Mouse (Mus musculus): ENCODE measurements at regions not wholly inside any gene's neighbourhood (a gene's known extent, or its start where the extent isn't known, plus 50 kb on each side); places are given as distances from the start of the nearest gene placed in this dataset.

DNA sequence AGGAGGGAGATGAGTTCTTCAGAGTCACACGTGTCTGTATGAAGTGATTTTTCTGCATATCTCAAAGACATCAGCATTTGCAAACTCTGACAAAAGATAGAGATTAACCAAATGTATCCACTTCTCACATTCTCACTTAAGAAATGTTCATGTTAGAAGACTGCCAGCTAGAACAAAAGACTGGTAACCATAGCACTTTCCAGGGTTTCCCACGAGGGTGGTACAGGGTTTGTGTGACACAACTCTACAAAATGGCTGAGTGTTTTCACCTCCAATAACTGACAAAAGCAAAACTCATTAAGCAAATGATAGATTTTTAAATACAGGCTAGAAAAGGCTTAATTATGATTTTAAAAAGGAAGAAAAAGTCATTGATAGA is 523.0 kb downstream of the Etv1 start:
- WGBS, result 35% methylated on average over 2 of the region's 2 CpGs
- Histone ChIP-seq H3K27me3 (ENCODE audit: insufficient read depth, low read length) (no peaks in the 10 kb centered on the region), H3K4me2 (ENCODE audit: low read depth, low read length) (no peak overlapping the region), H3K27ac (0 out of 2 replicates have a peak overlapping the region, but pooled peaks have one; percentile 1), H3K4me1 (ENCODE audit: insufficient read depth, low read length) (no peaks in the 10 kb centered on the region; the same call in 1 of the 2 replicates), H3K4me3 (ENCODE audit: low read length) (no peak overlapping the region), H3K36me3 (ENCODE audit: insufficient read depth, low read length) (no peaks in the 10 kb centered on the region), H3K9ac (replicated peaks; ENCODE audit: low read length) (no peak overlapping the region), H3K9me3 (ENCODE audit: low read length) (no peaks in the 10 kb centered on the region)
- peak; percentile 38 for DNase-seq (ENCODE audit: low spot score)
- no peak for TF ChIP-seq CTCF (IDR thresholded peaks at IDR 0.05; ENCODE audit: low read depth)
- ATAC-seq, result peak; percentile 51; the same call in 1 of the 2 replicates

DNA sequence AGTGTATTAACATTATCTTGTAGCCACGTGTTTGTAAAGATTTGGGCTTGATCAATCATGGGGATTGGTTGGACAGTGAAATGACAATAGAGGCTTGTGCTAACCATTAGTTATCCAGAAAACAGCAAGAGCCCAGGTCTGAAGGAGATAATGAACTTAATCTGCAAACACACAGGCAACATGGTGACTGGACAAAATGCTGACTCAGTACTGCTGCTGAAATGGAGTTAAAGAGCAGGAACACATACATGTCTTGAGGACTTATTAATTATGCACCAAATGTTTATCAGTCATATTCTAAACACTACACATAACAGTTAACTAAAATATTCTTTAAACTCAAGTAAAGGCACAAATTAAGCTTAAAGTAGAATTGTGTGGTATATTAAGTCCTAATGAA is 528.6 kb downstream of the Etv1 start:
- H3K4me3 ChIP-seq (ENCODE audit: low read length), result no peak overlapping the region
- ATAC-seq (no peak), DNase-seq (ENCODE audit: low spot score) (no peak)
- no peak overlapping the region for H3K27ac ChIP-seq
- 80% methylated on average over 1 of the region's 1 CpGs for WGBS
- no peak for TF ChIP-seq CTCF (IDR thresholded peaks at IDR 0.05; ENCODE audit: low read depth)
- no peaks in the 10 kb centered on the region for H3K27me3 ChIP-seq (ENCODE audit: insufficient read depth, low read length)
- H3K4me1 ChIP-seq (ENCODE audit: insufficient read depth, low read length), result no peaks in the 10 kb centered on the region
- no peaks in the 10 kb centered on the region for H3K9me3 ChIP-seq (ENCODE audit: low read length)
- no peaks in the 10 kb centered on the region for H3K36me3 ChIP-seq (ENCODE audit: insufficient read depth, low read length)
- H3K4me2 ChIP-seq (ENCODE audit: low read depth, low read length), result no peak overlapping the region
- H3K9ac ChIP-seq (replicated peaks; ENCODE audit: low read length), result no peak overlapping the region

DNA sequence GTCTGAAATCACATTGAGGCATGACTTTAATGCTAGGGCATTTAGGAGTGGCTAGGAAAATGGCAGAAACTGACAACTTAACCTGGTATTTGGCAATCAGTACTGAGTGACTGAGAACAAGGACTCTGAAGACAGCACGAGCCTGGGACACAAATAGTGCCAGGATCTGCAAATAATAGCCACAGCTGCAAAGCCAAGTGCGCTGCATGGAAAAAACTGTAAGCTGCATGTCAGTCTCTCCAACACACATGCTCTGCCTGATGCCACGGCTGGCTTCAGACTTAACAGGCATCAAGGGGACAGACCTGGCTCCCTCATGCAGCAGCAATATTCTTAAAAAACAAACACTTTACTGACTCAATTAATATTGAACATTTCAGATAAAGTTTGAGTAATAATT is 530.7 kb downstream of the Etv1 start:
- no peak for TF ChIP-seq CTCF (IDR thresholded peaks at IDR 0.05; ENCODE audit: low read depth)
- Histone ChIP-seq H3K27ac (no peak overlapping the region), H3K27me3 (ENCODE audit: insufficient read depth, low read length) (no peaks in the 10 kb centered on the region), H3K4me2 (ENCODE audit: low read depth, low read length) (no peak overlapping the region), H3K9ac (replicated peaks; ENCODE audit: low read length) (no peak overlapping the region), H3K9me3 (ENCODE audit: low read length) (no peaks in the 10 kb centered on the region), H3K4me3 (ENCODE audit: low read length) (no peak overlapping the region), H3K4me1 (ENCODE audit: insufficient read depth, low read length) (no peaks in the 10 kb centered on the region), H3K36me3 (ENCODE audit: insufficient read depth, low read length) (no peaks in the 10 kb centered on the region)
- 44% methylated on average over 3 of the region's 3 CpGs for WGBS
- DNase-seq (ENCODE audit: low spot score), result peak; percentile 19
- no peak for ATAC-seq

DNA sequence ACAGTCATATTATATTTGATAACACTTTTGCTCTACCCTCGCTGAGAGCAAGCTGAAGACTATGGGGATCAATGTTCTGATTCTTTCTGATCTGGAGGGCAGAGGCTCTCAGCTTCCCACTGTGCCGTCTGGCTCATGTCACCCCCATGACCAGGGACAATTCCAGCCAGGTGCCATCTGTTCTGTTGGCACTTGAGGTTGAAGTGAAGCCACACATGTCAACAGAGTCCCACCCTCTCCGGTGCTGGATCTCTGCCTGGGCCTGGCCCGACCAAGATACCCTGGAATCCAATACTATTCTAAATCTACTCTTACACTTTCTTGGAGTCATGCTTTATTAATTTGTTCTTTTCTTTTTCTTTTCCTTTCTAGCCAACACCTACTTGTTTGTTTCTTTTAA is 538.0 kb downstream of the Etv1 start:
- ATAC-seq (peak; percentile 85), DNase-seq (ENCODE audit: low spot score) (peak; percentile 72)
- H3K27ac ChIP-seq, result no peak overlapping the region
- H3K4me2 ChIP-seq (ENCODE audit: low read depth, low read length), result no peak overlapping the region
- H3K9ac ChIP-seq (replicated peaks; ENCODE audit: low read length), result no peak overlapping the region
- H3K36me3 ChIP-seq (ENCODE audit: insufficient read depth, low read length), result no peaks in the 10 kb centered on the region
- H3K4me3 ChIP-seq (ENCODE audit: low read length), result no peak overlapping the region
- no peaks in the 10 kb centered on the region for H3K9me3 ChIP-seq (ENCODE audit: low read length)
- WGBS, result 65% methylated on average over 4 of the region's 4 CpGs
- no peaks in the 10 kb centered on the region for H3K4me1 ChIP-seq (ENCODE audit: insufficient read depth, low read length)
- TF ChIP-seq CTCF (IDR thresholded peaks at IDR 0.05; ENCODE audit: low read depth), result no peak
- no peaks in the 10 kb centered on the region for H3K27me3 ChIP-seq (ENCODE audit: insufficient read depth, low read length)

DNA sequence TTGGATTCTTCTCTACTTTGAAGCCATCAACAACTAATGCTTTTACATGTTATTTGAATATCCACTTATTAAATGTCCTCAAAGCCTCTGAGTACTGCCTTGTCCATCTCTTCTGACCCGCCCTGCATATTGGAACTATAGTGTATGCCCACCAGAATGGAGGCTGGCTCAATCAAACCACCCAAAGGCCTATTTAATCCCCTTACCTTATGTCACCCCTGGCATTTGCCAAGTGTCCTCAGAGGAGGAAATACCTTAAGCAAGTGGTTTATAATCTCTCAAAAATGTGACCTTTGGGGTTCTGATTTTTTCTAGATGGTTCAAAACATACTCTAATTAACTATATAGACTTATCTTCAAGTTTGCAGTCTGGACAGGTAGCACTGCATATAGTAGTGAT is 542.3 kb downstream of the Etv1 start:
- Histone ChIP-seq H3K9ac (replicated peaks; ENCODE audit: low read length) (no peak overlapping the region), H3K9me3 (ENCODE audit: low read length) (no peaks in the 10 kb centered on the region), H3K27me3 (ENCODE audit: insufficient read depth, low read length) (no peaks in the 10 kb centered on the region), H3K4me3 (ENCODE audit: low read length) (no peak overlapping the region), H3K4me2 (ENCODE audit: low read depth, low read length) (no peak overlapping the region), H3K36me3 (ENCODE audit: insufficient read depth, low read length) (no peaks in the 10 kb centered on the region), H3K4me1 (ENCODE audit: insufficient read depth, low read length) (no peaks in the 10 kb centered on the region), H3K27ac (no peak overlapping the region)
- TF ChIP-seq CTCF (IDR thresholded peaks at IDR 0.05; ENCODE audit: low read depth), result no peak
- ATAC-seq, result no peak
- WGBS, result 76% methylated on average over 1 of the region's 1 CpGs
- DNase-seq (ENCODE audit: low spot score), result no peak

DNA sequence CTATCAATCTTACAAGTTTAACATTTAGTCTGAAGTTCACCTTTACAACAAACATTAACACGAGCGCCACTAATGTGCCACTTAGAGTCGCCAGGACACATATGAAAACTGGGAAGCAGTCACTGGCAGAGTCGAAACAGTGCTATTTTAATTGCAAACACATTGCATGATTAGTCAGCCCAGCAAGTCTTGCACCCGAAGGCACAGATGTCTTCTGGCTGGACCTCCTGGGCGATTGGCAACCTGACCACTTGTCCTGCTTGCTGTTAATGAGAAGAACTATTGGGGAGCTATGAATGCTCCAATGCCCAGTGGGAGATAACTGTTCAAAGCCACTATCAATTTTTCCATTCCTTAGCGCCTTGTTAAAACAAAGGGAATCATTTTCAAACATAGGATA is 547.0 kb downstream of the Etv1 start:
- no peaks in the 10 kb centered on the region for H3K4me1 ChIP-seq (ENCODE audit: insufficient read depth, low read length)
- no peak overlapping the region for H3K9ac ChIP-seq (replicated peaks; ENCODE audit: low read length)
- no peak overlapping the region for H3K27ac ChIP-seq
- WGBS, result 56% methylated on average over 7 of the region's 7 CpGs
- H3K36me3 ChIP-seq (ENCODE audit: insufficient read depth, low read length), result no peaks in the 10 kb centered on the region
- TF ChIP-seq CTCF (IDR thresholded peaks at IDR 0.05; ENCODE audit: low read depth), result no peak
- no peaks in the 10 kb centered on the region for H3K9me3 ChIP-seq (ENCODE audit: low read length)
- DNase-seq (ENCODE audit: low spot score), result peak; percentile 51
- no peaks in the 10 kb centered on the region for H3K27me3 ChIP-seq (ENCODE audit: insufficient read depth, low read length)
- no peak overlapping the region for H3K4me3 ChIP-seq (ENCODE audit: low read length)
- ATAC-seq, result no peak
- H3K4me2 ChIP-seq (ENCODE audit: low read depth, low read length), result no peak overlapping the region

DNA sequence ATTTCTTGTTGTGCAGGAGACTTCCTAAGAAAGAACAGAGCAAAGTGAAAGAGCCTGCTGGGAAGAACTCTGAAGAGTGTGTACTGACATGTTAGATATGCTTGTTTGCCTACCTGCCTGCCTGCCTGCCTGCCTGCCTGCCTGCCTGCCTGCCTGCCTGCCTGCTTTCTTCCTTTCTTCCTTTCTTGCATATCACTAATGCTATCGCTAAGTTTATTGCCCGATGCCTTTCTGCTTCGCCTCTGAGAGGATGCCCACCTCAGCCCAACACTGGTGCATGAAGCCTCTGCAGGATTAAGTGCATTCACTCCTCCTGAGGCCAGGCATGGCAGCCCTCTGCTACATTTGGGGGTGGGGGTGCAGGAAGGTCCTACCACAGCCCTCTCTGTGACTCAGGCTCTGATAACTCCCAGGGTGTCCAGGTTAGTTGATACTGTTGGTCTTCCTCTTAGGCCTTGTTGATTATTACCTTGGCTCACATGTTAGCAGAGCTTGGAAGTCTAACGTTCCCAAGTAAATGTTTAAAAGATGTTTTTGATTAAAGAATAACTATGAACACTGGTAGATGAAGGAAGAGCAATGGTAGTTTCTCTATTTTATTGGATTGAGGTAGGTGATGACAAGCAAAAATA is 547.6 kb downstream of the Etv1 start:
- ATAC-seq (no peak), DNase-seq (ENCODE audit: low spot score) (no peak)
- 84% methylated on average over 4 of the region's 4 CpGs for WGBS
- Histone ChIP-seq H3K9me3 (ENCODE audit: low read length) (no peaks in the 10 kb centered on the region), H3K4me1 (ENCODE audit: insufficient read depth, low read length) (no peaks in the 10 kb centered on the region), H3K27ac (no peak overlapping the region), H3K9ac (replicated peaks; ENCODE audit: low read length) (no peak overlapping the region), H3K27me3 (ENCODE audit: insufficient read depth, low read length) (no peaks in the 10 kb centered on the region), H3K4me2 (ENCODE audit: low read depth, low read length) (no peak overlapping the region), H3K4me3 (ENCODE audit: low read length) (no peak overlapping the region), H3K36me3 (ENCODE audit: insufficient read depth, low read length) (no peaks in the 10 kb centered on the region)
- no peak for TF ChIP-seq CTCF (IDR thresholded peaks at IDR 0.05; ENCODE audit: low read depth)

Data from hindbrain, postnatal 0 days (tissue).